Mouse (Mus musculus) testis, postnatal 10 days (tissue): ENCODE data around the gene Sf3a1.
"Not testable (repeated sequence)": the region's sequence is repeated elsewhere in the genome, so short reads cannot be mapped to it uniquely, and the experiment has no call there.

Experiments used
- DNase-seq: peaks from one replicate; pipeline ENCODE4 v3.0.0; 2021; ENCODE audit warnings: low spot score

Sf3a1 gene

GRCm38 (mm10) chr11:4185480-4185879 lies 25.3 kb downstream of the Sf3a1 start:
- not testable (repeated sequence) for DNase-seq

DNA sequence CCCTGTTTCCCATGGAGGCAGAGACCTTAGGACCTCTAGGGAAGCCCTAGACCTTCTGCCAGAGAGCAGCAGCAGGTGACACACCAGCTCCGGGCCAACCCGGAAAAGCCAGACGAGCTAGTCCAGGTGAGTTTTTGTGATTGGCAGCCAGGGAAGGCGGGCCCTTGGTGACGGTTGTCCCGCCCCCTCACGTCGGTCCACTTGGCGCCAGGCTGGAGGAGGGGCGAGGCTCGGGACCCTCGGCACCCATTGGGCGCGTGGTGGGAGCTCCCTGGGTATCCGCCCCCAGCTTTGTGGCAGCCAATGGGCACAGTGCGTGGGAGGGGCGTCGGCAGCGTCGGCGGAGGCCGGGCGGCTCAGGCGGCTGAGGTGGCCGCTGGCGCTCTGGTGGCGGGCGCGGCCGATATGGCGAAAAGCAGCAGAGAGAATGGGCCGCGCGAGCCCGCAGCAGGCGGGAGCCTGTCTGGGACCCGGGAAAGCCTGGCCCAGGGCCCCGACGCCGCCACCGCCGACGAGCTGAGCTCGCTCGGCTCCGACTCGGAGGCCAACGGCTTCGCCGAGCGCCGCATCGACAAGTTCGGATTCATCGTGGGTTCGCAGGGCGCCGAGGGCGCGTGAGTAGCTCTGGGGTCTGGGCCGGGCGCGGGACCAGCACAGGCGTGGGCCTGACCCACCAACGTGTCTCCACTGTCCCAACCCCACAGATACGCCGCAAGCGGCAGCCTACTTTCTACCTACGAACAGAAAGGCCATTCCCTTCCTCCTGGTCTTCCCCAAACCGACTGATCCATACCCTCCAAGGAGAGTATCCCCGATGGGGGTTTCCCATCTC lies 26.6 kb downstream of the Sf3a1 start, which contains the start of gene Tbc1d10a:
Gene Tbc1d10a, plus strand, starts transcription at position 304 of the 832 bp plus-strand sequence.
- peak; percentile 99 for DNase-seq

DNA sequence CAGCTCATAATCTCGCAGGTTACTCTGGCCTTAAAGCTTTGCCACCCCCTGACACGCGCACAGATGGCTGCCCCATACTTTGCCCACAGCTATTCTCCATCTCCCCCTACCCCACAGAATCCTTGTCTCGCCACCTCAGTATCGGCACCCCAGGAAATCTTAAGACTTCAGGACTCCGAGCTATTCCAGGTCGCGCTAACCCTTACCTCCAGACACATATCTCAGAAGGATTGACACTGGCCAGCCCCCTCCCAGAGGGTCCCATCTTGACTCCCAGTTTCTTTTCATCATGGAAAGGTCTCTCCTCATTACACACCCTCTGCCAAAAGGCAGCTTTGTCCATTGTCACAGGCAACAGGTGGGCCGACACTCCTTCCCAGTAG lies 27.2 kb downstream of the Sf3a1 start:
- no peak for DNase-seq

- no peak for DNase-seq
Observed at GRCm38 (mm10) chr11:4189182-4189581, 29.0 kb downstream of the Sf3a1 start.

DNA sequence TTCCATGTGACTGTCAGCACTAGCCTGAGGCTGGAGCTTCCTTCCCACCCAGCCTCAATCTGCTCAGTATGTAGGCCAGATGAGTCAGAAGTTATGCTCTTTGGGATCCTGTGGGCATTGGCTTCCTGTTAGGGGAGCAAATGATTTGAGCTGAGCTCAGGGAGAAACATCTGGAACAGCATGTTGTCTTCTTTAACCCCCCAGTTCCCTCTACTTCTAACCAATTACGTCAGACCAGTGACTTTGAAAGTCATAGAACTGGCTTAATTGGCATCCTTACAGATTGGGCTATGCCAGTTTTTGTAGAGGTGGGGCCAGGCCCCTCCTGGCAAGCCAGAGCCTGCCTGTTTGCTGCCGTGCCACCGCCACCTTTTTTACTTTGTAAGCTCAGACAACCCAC lies 30.5 kb downstream of the Sf3a1 start:
- DNase-seq: no peak

- no peak for DNase-seq
Observed at GRCm38 (mm10) chr11:4192757-4193156, 32.6 kb downstream of the Sf3a1 start.

DNA sequence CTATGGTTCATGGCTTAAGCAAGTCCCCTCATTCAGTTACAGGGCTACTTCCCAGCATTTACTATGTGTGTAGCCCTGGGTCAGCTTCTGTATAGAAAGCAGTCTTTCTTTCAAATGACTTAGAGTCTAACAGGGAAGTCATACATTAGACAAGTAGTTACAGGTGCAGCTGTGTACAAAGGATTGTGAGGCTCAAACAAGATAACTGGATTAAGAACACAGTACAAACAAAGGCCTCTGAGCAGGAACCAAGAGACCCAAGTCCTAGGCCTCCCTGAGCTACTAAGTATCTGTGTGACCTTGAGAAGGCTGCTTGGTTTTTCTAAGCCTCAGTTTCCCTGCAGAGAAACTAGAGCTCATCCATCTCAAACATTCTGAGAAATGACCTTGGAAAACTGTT lies 33.3 kb downstream of the Sf3a1 start:
- DNase-seq: no peak

DNA sequence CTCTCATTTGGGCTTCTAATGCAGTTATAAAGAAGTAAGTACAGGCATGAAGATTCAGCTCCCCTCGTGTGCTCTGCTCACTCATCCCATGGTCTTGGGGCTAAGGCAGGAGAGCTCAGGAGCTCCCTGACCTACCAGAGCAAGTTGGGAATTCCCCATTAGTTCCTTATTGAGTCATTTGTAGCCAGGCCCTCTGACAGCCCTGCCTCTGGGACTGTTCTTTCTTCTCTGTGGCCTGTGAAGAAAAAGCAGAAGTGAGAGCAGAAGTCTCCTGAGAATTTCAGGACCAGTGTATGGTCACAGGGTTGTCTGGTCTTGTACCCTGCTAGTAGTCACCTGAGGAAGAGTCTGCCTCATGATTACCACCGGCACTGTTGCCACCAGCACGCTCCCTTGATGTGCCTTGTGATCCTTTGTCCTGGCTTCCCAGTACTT lies 35.5 kb downstream of the Sf3a1 start:
- DNase-seq: no peak

GRCm38 (mm10) chr11:4196636-4197035 lies 36.5 kb downstream of the Sf3a1 start:
- no peak for DNase-seq

DNA sequence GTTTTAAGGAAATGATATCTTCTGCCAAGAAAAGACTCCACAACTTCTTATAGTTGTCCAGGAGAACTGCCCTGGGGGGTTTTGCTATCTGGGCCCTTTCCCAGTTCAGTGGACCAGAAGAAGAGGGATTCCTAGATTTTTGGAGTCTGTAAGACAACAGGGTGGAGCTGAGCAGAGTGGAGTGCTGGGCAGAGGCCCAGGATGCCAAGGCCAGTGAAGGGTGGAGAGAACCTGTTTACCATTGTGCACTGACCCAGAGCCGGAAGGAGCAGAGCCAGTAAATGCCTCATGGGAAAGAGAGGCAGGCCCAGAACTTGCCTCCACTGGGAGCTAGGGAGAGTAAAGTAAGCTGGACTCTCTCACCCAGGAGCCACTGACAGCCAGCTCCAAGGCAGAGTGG lies 37.5 kb downstream of the Sf3a1 start:
- peak; percentile 41 for DNase-seq

DNA sequence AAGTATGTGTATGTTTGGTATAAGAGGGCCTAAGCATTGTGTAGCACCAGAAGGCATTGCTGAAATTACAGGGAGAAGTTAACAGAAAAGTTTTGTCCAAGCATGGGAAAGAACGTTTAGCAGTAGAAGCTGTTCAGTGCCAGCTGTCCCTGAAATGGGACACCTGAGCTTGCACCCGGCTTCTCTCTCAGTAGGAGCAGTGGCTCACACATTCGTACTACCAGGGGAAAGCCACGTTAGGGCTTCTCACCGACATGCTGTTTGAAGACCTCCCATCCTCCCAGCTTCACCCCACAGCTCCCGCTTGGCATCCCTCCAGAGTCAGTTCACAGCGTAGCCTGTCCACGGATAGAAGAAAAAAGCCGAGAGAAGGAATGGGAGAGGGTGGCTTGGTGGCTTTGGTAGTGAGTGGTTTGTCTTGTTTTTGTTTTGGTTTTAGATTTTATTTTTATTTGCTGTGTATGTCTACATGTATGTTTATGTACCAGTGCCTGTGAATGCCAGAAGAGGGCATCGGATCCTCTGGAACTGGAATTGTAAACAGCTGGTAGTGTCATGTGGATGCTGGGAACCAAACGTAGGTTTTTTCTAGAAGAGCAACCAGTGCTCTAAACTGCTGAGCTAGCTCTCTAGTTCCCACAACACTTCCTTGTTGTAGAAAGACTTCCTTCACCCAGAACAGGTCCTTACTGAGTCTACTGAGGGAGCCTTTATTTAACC lies 42.0 kb downstream of the Sf3a1 start:
- peak; percentile 70 for DNase-seq

DNA sequence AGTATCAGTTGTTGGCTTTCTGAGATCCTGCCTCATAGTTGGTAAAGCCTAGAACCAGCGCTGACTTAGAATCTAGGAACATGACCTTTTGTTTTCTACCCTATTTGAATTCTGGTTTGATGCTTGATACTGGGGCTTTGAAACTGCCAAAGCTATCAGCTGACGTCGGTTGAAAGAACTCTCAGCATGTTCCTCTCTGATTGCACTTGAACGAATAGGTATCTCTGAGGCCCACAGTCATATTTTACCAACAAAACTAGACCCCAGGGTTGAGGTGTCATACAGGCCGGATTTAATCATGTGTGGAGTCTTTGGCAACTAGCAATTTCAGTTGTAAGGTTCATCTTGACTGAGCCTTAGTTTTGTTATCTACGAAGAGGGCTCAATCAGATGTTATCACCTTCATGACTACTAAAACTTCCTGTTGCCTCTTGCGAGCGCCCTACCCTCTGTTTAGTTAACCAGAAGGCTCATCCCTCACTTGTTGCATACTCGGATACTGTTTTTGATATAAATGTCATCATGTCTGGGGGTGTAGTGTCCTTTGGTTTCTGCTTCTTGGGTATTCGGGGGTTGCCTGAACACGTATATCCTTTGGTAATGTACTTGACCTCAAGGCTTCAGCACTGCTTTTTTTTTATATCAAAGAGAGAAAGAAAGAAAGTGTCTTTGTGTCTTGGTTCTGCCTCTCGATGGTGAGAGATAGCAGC lies 43.0 kb downstream of the Sf3a1 start:
- DNase-seq: no peak

- DNase-seq: peak; percentile 66
Observed at GRCm38 (mm10) chr11:4203705-4204074, 43.5 kb downstream of the Sf3a1 start.

DNA sequence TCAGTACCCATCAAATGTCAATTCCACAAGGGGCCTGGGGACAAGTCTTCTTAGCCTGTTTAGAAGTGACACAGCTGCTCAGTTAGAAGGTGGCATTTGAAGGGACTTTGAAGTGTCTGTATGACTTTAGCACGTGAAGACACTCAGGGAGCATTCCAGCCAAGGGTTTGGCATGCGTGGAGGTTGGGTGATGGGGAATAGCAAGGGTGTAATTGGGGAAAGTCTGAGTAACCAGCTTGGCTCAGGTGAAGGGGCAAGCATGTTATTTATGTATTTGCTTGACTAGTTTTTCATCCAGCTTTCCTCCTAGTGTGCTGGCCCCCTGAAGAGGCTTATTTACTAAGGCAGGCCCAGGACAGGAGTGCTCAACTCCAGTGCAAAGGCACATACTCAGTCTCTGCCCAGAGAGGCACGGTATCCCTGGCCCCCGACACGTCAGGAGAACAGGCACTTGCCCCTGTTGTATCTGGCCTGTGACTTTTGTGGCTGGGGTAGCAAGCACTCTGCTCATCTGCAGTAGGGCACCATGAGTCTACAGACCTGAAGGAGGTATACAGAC lies 45.0 kb downstream of the Sf3a1 start:
- no peak for DNase-seq

GRCm38 (mm10) chr11:4205951-4206350 lies 45.8 kb downstream of the Sf3a1 start:
- DNase-seq: no peak

DNA sequence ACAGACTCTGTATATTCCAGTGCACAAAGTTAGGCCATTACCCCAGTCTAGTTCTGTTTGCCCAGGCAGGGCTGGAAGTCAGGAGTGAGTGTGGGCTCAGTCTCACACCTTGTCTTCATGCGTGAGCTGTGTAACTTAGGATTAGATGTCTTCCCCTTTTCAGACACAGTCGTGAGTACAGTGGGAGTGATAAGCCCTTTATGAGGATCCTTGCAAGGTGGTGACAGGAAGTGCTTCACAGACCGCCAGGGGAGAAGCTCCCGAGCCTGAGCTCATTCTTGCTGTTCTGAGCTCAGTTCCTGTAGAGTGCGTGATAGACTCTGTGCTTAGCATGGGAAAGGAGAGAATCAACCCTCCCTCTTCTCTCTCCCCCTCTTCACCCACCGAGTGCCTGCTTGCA lies 46.4 kb downstream of the Sf3a1 start:
- no peak for DNase-seq

GRCm38 (mm10) chr11:4207655-4208054 lies 47.5 kb downstream of the Sf3a1 start:
- DNase-seq: no peak

DNA sequence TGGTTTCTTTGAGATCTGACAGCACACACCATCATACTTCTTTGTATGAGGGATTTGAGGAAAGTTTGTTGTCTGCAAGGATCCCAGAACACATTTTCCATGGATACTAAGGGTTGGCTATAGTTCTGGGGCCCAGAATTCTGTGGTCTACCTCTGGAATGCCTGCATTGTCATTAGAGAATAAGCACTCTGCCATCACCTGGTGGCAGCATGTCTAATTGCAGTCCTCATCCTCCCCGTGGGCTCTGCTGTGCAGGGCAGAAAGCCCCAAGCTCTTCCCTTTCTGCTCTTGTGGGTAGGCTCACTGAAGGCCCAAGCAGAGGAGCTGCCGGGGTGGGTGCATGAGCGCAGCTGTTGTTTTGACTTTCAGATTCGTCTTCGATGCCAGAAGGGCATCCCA lies 49.4 kb downstream of the Sf3a1 start:
- DNase-seq: no peak

- DNase-seq: no peak
Observed at GRCm38 (mm10) chr11:4210786-4211185, 50.6 kb downstream of the Sf3a1 start.

DNA sequence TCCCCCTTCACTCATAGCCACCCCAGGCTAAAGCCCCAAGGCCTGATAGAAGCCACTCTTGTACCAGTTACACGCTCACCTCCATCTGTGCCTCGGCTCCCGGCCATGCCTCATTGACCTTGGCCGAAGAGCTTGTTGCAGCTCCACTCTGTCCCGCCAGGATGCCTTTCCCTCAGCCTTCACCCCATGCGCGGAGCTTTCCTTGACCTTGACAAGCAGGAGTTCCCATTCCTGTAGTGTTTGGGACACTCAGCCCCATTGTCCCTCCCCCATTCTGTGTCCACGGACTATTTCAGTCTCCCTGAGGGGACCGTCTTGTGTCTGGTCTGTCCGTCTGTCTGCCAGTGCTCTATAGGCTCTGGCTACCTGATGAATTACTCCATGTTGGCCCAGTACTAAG lies 53.0 kb downstream of the Sf3a1 start:
- peak; percentile 71 for DNase-seq

GRCm38 (mm10) chr11:4214572-4214971 lies 54.4 kb downstream of the Sf3a1 start:
- no peak for DNase-seq

- no peak for DNase-seq
Observed at GRCm38 (mm10) chr11:4215061-4215460, 54.9 kb downstream of the Sf3a1 start.
